Mouse (Mus musculus): Measurements from ENCODE around the gene Rxra.

GRCm38 (mm10) chr2:27650991-27651390, 25.2 kb upstream of the Rxra start:
- TF ChIP-seq POLR2A (IDR thresholded peaks at IDR 0.05; ENCODE audit: borderline replicate concordance, insufficient read depth, low read length) (no peak), CTCF (IDR thresholded peaks at IDR 0.05; ENCODE audit: borderline replicate concordance, insufficient read depth, low read depth, low read length) (no peak)

Data from cerebellum, adult 2 months (tissue).